Mouse (Mus musculus) activated CD4-positive, CD25-positive, alpha-beta regulatory T cell, adult 4 months (primary cell): Measurements from ENCODE around the gene Creg2. TPM values are rescaled to one million over a fixed set of nuclear protein-coding genes. Genes with fewer than 3 reads are reported as not detected.
"Not testable (repeated sequence)": the region's sequence is repeated elsewhere in the genome, so short reads cannot be mapped to it uniquely, and the experiment has no call there.

Source experiments
- ATAC-seq: one replicate; pipeline ENCODE4 v1.8.0; 2017
- polyA plus RNA-seq, 2 experiments: library from polyadenylated mRNA; unstranded; fragments of 100-300 nt; shearing (Covaris generic); gene quantifications; one replicate each; pipeline ENCODE4 v1.2.1; 2017

The Creg2 gene
- polyA plus RNA-seq: under 1 TPM in 1 of 2 experiments, not detected in 1; 0.10 TPM

GRCm38 (mm10) chr1:39651241-39651548 is at the start of gene Creg2:
Gene Creg2 (minus strand): TSS chr1:39651474.
- ATAC-seq: peak; percentile 46

- no peak for ATAC-seq
Measured at GRCm38 (mm10) chr1:39700599-39701273, 49.5 kb upstream of the Creg2 start.

GRCm38 (mm10) chr1:39698456-39698855 is 47.2 kb upstream of the Creg2 start:
- no peak for ATAC-seq

- ATAC-seq: no peak
Measured at GRCm38 (mm10) chr1:39695198-39695597, 43.9 kb upstream of the Creg2 start.

- no peak for ATAC-seq
Measured at GRCm38 (mm10) chr1:39694756-39695155, 43.5 kb upstream of the Creg2 start.

GRCm38 (mm10) chr1:39691974-39692373 is 40.7 kb upstream of the Creg2 start:
- no peak for ATAC-seq

GRCm38 (mm10) chr1:39691061-39691460 is 39.8 kb upstream of the Creg2 start:
- no peak for ATAC-seq

GRCm38 (mm10) chr1:39688573-39688972 is 37.3 kb upstream of the Creg2 start:
- ATAC-seq: no peak

GRCm38 (mm10) chr1:39687279-39687678 is 36.0 kb upstream of the Creg2 start:
- no peak for ATAC-seq

- peak; percentile 75 for ATAC-seq
Measured at GRCm38 (mm10) chr1:39685841-39686240, 34.6 kb upstream of the Creg2 start.

- ATAC-seq: no peak
Measured at GRCm38 (mm10) chr1:39681638-39682037, 30.4 kb upstream of the Creg2 start.

GRCm38 (mm10) chr1:39680546-39680945 is 29.3 kb upstream of the Creg2 start:
- no peak for ATAC-seq

- ATAC-seq: no peak
Measured at GRCm38 (mm10) chr1:39678883-39679282, 27.6 kb upstream of the Creg2 start.

GRCm38 (mm10) chr1:39676221-39676876 is 25.1 kb upstream of the Creg2 start:
- no peak for ATAC-seq

GRCm38 (mm10) chr1:39672362-39673105 is 21.3 kb upstream of the Creg2 start:
- no peak for ATAC-seq

- ATAC-seq: no peak
Measured at GRCm38 (mm10) chr1:39670211-39670935, 19.1 kb upstream of the Creg2 start.

- no peak for ATAC-seq
Measured at GRCm38 (mm10) chr1:39666751-39667252, 15.5 kb upstream of the Creg2 start.

- no peak for ATAC-seq
Measured at GRCm38 (mm10) chr1:39664039-39664625, 12.9 kb upstream of the Creg2 start.

GRCm38 (mm10) chr1:39663050-39663449 is 11.8 kb upstream of the Creg2 start:
- no peak for ATAC-seq

- no peak for ATAC-seq
Measured at GRCm38 (mm10) chr1:39656976-39657529, 5.8 kb upstream of the Creg2 start.

GRCm38 (mm10) chr1:39654901-39655300 is 3.6 kb upstream of the Creg2 start:
- ATAC-seq: not testable (repeated sequence)

- no peak for ATAC-seq
Measured at GRCm38 (mm10) chr1:39653028-39653427, 1.8 kb upstream of the Creg2 start.
